Mouse (Mus musculus): ENCODE results near the gene Eomes.

The Eomes gene

DNA sequence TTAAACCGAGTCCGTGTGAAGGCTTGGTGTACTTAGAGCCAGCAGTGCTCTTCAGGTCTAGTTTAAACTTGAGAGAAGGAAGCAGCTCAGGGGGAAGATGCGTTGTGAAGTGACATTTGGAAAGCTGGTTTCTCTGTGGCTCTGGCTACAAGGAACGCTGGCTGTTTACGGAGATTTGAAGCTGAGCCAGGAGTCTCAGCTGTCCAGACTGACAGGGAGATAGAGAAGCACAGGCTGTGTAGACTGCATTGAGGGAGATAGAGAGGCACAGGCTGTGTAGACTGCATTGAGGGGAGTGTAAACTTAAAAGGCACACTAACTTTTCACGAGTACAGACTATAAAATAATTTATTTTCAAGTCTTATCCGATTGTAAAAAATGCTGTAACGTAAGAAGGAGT lies 42.0 kb downstream of the Eomes start:
- DNase-seq = peak; percentile 22 to 28

DNA sequence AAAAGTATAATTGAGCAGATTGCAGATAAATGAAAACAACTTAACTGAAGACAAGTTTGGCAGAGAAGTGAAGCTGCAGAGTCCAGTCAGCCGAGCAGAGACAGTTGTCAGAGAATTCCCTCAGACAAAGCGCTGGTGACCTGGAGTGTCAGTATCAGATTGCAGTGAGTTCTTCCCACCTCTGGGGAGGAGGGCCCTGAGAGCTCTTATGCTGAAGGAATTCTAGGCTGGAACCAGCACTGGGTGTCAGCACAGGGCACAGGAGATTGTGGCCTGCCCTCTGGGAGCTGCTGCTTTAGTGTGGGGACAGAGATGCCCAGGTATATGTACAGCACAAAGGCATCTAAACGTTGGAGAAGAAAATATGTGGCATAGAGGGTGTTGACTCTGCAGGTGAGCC lies 42.8 kb downstream of the Eomes start:
- no peak for DNase-seq

DNA sequence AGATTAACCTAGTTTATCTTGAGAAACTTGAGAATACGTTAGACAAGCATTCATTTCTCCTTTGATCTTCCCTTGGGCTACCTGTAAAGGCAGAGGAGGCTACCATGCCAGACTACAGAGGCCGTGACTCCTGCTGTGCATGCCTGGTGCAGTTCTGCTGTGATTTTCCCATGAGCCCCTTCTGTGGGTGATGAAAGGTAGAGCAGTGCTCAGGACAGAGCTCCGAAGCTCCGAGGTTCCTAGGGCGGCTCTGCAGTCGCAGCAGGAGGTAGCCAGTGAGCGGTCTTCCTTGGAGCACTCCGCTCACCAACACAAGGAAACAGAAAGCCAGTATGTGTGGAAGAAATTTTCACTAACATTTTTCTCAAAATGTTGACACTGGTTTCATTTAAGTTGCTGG lies 43.6 kb downstream of the Eomes start:
- DNase-seq = no peak

DNA sequence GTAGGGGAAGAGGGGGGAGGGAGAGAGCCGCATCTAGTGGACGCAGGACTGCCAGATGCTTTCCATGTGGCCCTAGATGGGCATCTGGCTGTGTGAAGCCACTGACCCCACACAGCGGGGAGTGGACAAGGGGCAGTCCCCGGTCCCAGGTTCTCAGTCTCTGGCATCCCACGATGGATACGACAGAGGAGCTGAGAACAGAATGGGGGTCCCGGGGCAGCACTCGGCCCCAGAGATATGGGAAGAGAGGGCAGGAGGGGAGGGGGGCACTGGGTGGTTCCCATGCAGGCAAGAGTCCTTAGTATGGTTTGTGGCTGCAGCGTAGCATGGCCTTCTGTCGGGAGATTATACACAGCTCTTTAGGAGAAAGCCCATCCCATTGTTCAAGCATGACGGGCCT lies 45.7 kb downstream of the Eomes start:
- DNase-seq = no peak

DNA sequence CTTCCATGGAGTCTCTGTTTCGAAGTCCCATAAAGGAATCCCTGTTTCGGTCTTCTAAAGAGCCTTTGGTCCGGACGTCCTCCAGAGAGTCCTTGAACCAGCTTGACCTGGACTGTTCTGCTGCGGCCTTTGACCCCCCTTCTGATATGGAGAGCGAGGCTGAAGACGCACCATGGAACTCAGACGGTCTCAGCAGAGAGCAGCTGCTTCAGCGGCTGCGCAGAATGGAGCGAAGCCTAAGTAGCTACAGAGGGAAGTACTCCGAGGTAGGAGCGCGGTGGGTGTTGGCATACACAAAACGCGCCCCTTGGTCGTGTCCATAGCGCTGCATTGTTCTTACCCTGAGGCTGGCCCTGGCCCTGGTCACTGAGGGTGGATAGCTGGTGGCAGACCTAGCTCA lies 49.0 kb downstream of the Eomes start:
- no peak for DNase-seq

DNA sequence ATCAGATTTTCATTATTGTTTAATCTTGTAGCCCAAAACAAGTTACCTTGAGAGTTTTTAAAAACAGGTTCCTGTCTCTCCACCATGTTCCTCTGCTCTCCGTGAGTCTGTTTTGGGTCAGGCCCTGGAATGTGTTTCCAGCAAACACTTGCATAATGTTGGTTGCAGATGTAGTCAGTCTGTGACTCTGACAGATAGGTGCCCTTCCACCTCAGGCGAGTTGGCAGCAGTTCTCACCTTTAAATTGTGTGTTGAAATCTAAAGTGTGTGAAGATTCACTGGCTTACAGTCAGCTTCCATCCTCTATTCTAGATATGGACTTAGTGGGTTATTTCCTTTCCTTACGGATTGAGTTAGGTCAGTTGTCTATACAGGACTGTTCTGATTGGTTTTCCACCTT lies 51.8 kb downstream of the Eomes start:
- DNase-seq = no peak

DNA sequence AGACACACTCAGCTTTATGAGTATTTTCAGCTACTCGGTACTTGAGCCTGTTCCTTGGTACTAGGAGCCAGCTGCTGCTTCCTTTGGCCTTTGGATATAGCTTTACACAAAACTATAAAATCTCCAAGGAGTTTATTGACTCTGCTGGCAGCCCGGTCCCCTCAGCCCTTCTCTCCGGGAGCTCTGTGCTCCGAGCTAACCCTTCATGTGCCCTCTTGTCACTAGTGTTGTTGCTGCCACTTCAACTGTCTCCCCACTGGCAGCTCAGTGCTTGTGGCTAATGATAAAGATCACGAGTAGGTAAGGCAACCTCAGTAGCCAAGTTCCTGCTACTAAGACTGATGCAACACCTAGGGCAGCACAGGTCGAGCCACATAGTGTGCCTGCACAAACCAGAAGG lies 52.7 kb downstream of the Eomes start:
- DNase-seq = no peak

DNA sequence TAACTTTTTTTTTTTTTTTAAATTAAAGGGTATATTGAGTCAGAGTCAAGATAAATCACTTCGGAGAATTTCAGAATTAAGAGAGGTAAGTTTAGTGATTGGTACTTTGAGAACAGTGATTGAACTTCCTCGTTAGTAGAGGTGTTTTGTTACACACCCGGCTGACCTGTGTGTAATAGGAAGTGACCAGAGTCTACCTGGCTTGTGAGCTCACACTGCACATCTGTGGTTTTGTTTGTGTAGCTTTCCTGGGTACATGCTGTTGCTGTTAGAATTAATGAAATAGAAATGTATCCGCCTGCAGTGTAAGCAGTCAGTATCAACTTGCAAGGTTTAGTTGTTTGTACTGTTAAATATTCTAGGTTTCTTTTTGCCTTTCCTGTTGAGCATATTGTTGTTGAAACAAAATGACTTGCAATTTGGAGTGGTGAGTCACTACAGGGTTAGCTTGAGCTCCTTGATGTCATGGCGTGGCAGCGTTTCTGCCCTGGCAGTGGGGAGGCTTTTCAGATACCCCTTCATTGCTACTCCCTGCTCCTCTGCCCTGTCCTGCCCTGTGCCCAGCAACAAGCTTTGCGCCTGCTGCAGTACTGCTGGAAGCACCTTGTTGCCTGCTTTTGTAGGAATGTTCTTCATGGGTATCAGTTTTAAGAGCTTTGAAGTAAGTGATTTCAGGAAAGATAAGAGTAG lies 54.6 kb downstream of the Eomes start:
- DNase-seq = no peak
